Mouse (Mus musculus) embryo, embryonic 9.5 days (tissue): ENCODE measurements around the gene Mup8.
"Not testable (repeated sequence)": the region's sequence is repeated elsewhere in the genome, so short reads cannot be mapped to it uniquely, and the experiment has no call there.

Source experiments
- DNase-seq: peaks from one replicate; pipeline ENCODE4 v3.0.0-alpha.2; 2017; ENCODE audit errors: extremely low spot score

Mup8 gene

DNA sequence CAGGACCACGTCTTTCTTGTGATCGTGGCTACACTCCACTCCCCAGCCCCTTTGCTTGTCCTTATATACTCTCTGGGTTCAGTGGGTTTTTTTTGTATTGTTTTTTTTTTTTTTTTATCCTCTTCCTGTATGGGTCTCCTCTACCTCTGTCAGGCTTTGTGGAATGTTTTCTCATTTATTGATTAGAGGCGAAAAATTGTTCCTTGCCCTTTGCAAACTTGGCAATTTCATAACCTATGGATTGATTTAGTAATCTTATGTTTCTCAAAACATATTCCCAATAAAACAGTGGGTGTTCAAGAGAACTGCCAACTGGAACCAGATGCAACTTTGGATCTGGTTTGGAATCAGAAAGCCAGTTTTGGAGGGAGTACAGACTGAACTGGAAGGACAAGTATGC, at the start of gene Mup8:
Gene Mup8, minus strand, starts transcription at position 101 of the 400 bp plus-strand sequence.
- not testable (repeated sequence) for DNase-seq

DNA sequence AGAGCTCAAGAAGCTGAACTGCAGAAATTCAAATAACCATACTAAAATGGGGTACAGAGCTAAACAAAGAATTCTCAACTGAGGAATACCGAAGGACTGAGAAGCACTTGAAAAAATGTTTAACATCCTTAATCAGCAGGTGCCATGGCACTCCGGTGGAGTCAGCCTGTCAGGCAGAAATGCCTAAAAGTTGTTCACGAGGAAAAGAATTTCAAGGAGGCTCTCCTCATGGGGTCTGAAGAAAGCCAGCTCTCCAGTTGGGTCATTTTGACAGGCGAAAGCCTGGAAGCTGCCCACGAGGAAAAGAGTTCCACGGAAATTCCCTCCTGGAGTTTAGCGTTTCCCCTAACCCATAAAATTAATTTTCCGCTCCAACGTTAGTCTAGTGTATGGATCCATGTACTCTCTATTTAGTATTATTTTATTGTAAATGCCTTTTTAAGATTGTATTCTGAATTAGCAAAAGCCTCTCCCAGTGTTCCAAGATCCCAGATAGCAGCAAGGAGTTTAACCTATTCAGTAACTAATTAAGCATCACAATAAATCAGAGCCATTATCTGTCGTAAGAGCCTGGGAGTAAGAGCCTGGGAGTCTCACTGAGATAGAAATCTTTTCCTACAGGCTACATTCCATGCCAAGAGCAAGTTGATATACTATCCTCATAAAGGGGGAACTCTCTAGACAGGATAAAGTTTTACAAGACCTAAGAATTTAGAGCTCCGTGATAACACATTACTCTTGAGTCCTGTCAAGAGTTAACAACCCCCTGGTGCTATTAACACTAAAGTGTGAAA, 43.8 kb upstream of the Mup8 start:
- DNase-seq: not testable (repeated sequence)

DNA sequence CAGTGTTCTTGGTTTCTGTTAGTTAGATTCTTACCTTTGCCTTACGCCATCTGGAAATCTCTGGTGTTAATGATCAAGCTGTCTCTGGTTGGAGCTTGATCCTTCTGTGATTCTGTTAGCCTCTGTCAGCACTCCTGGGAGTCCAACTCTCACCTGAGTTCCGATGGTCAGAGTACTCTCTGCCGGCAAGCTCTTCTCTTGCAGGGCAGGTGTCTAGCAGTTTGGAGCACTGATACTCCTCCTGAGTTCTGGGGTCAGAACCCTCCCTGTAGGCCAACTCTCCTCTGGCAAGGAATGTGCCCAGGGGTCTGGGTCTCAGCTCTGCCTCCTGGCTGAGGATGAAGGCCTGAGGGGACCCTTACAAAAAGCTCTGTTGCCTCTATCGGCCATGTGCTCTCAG, 40.3 kb upstream of the Mup8 start:
- DNase-seq: not testable (repeated sequence)
